Mouse (Mus musculus): Measurements from ENCODE around the gene Pet100. TPM values are rescaled to one million over a fixed set of nuclear protein-coding genes. Genes with fewer than 3 reads are reported as not detected.

The Pet100 gene
- total RNA-seq, 1 experiment = 97.6 TPM

DNA sequence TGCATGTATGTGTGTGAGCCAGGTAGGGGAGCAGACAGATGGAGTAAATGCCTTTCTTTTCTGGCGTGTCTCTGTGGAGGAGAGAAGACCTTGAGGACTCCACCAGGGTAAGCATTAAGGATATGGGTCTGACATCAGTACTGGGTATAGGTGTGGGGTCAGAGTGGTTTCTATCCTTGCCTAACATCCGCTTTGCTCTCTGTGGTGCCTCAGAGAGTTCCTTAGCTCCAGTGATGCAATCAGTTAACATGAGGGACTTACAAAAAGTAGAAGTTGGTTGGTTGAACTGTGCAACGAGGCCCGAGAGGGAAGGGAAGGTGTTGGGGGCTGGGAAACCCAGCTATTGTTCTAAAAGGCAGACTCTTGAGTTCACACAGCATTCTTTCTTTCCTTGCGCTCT is 43.1 kb downstream of the Pet100 start:
- TF ChIP-seq ZNF384 (IDR thresholded peaks at IDR 0.05; ENCODE audit: low read depth, low read length) = no peak
- TF ChIP-seq CHD2 (IDR thresholded peaks at IDR 0.05; ENCODE audit: low read depth, low read length) = no peak
- TF ChIP-seq MAFK (IDR thresholded peaks at IDR 0.05; ENCODE audit: insufficient read depth, low read depth, low read length) = no peak
- TF ChIP-seq HCFC1 (IDR thresholded peaks at IDR 0.05; ENCODE audit: borderline replicate concordance, insufficient read depth, low read length) = no peak
- no peak for TF ChIP-seq ZC3H11A (IDR thresholded peaks at IDR 0.05; ENCODE audit: borderline replicate concordance, low read depth, low read length)
- in situ Hi-C loops (cut with MboI; ENCODE audit: low sequenced_read_pairs in 2 of 2, unreplicated experiment in 2 of 2) = no loop called here

DNA sequence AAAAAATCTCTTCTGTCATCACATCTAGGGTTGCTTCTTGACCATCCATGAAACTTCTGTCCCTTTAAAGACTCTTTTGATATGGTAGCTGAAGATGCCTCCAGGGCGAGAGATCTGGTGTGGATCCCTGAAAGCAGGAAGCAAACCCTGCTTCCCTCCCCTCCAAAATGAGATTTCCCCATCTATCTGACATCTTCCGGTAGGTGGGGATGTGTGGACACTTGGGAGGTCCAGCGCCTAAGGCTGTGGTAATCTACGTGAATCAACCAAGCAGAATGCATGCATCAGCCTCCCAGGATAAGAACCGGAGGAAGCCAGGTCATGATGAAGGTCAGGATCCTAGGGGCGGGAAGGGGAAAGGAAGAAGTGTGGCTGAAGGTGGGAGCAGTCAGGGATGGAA is 44.2 kb downstream of the Pet100 start, which contains the start of gene Mcemp1:
Mcemp1 (plus strand) TSS at position 248 of the 400 bp plus-strand sequence.
- H3K4me3 ChIP-seq (ENCODE audit: insufficient read depth in 1 of 2, low read depth in 1 of 2, low read length in 2 of 2, poor library complexity in 1 of 2, severe bottlenecking in 1 of 2) = no peak within 1 kb of the TSS
- no peak for TF ChIP-seq CHD2 (IDR thresholded peaks at IDR 0.05; ENCODE audit: low read depth, low read length)
- no peak for TF ChIP-seq ZNF384 (IDR thresholded peaks at IDR 0.05; ENCODE audit: low read depth, low read length)
- TF ChIP-seq MAFK (IDR thresholded peaks at IDR 0.05; ENCODE audit: insufficient read depth, low read depth, low read length) = no peak
- no peak for TF ChIP-seq ZC3H11A (IDR thresholded peaks at IDR 0.05; ENCODE audit: borderline replicate concordance, low read depth, low read length)
- TF ChIP-seq HCFC1 (IDR thresholded peaks at IDR 0.05; ENCODE audit: borderline replicate concordance, insufficient read depth, low read length) = no peak
- H3K4me1 ChIP-seq (ENCODE audit: control insufficient read depth in 2 of 2, insufficient read depth in 2 of 2, low read length in 2 of 2, poor library complexity in 1 of 2) = peaks cover under 1 to 4% of the 10 kb centered on the region in 2 experiments; a peak in 1 of 4 replicates
- no peaks in the 10 kb centered on the region for H3K9me3 ChIP-seq (ENCODE audit: control insufficient read depth, insufficient read depth, low read depth, low read length)
- in situ Hi-C loops (cut with MboI; ENCODE audit: low sequenced_read_pairs in 2 of 2, unreplicated experiment in 2 of 2) = no loop called here
- no peak within 1 kb of the TSS for H3K9ac ChIP-seq (ENCODE audit: insufficient read depth, low read depth, low read length, poor library complexity, severe bottlenecking)
- H3K36me3 ChIP-seq (ENCODE audit: control insufficient read depth, insufficient read depth, low read length, poor library complexity, severe bottlenecking) = no peaks in the 10 kb centered on the region
- no peak within 1 kb of the TSS for H3K27ac ChIP-seq (ENCODE audit: insufficient read depth, low read depth, low read length, poor library complexity, severe bottlenecking)
- DNase-seq (ENCODE audit: low read depth, low spot score) = no peak

More for the DNA sequence above, 43.1 kb downstream of the Pet100 start:
- Histone ChIP-seq H3K9ac (ENCODE audit: insufficient read depth, low read depth, low read length, poor library complexity, severe bottlenecking) (no peak overlapping the region), H3K36me3 (ENCODE audit: control insufficient read depth, insufficient read depth, low read length, poor library complexity, severe bottlenecking) (no peaks in the 10 kb centered on the region), H3K4me3 (ENCODE audit: insufficient read depth in 1 of 2, low read depth in 1 of 2, low read length in 2 of 2, poor library complexity in 1 of 2, severe bottlenecking in 1 of 2) (no peak overlapping the region), H3K9me3 (ENCODE audit: control insufficient read depth, insufficient read depth, low read depth, low read length) (no peaks in the 10 kb centered on the region), H3K4me1 (ENCODE audit: control insufficient read depth in 2 of 2, insufficient read depth in 2 of 2, low read length in 2 of 2, poor library complexity in 1 of 2) (peaks cover 0 to 4% of the 10 kb centered on the region in 2 experiments; a peak in 1 of 4 replicates), H3K27ac (ENCODE audit: insufficient read depth, low read depth, low read length, poor library complexity, severe bottlenecking) (no peak overlapping the region)
- DNase-seq (ENCODE audit: low read depth, low spot score) = no peak

DNA sequence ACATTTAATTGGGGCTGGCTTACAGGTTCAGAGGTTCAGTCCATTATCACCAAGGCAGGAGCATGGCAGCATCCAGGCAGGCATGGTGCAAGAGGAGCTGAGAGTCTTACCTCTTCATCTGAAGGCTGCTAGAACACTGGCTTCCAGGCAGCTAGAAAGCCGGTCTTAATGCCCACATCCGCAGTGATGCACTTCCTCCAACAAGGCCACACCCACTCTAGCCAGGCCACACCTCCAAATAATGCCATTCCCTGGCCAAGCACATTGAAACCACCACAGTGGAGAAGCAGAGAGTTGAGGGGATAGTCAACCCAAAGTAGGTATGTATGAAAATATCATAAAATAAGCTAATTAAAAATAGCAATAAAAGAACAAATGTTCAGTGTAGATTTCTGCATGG is 49.0 kb downstream of the Pet100 start:
- no peak overlapping the region for H3K9ac ChIP-seq (ENCODE audit: insufficient read depth, low read depth, low read length, poor library complexity, severe bottlenecking)
- peaks cover 3 to 4% of the 10 kb centered on the region in 2 experiments; a peak in 1 of 4 replicates for H3K4me1 ChIP-seq (ENCODE audit: control insufficient read depth in 2 of 2, insufficient read depth in 2 of 2, low read length in 2 of 2, poor library complexity in 1 of 2)
- no peaks in the 10 kb centered on the region for H3K9me3 ChIP-seq (ENCODE audit: control insufficient read depth, insufficient read depth, low read depth, low read length)
- in situ Hi-C loops (cut with MboI; ENCODE audit: low sequenced_read_pairs in 2 of 2, unreplicated experiment in 2 of 2) = loop anchor here in 1 of 2 experiments (10.0 kb wide), 1 partner anchor 386 kb away; no protein-coding TSS in a partner anchor
- no peak overlapping the region for H3K27ac ChIP-seq (ENCODE audit: insufficient read depth, low read depth, low read length, poor library complexity, severe bottlenecking)
- H3K4me3 ChIP-seq (ENCODE audit: insufficient read depth in 1 of 2, low read depth in 1 of 2, low read length in 2 of 2, poor library complexity in 1 of 2, severe bottlenecking in 1 of 2) = no peak overlapping the region
- no peaks in the 10 kb centered on the region for H3K36me3 ChIP-seq (ENCODE audit: control insufficient read depth, insufficient read depth, low read length, poor library complexity, severe bottlenecking)
- TF ChIP-seq MAFK (IDR thresholded peaks at IDR 0.05; ENCODE audit: insufficient read depth, low read depth, low read length) = no peak
- TF ChIP-seq HCFC1 (IDR thresholded peaks at IDR 0.05; ENCODE audit: borderline replicate concordance, insufficient read depth, low read length) = no peak
- TF ChIP-seq ZNF384 (IDR thresholded peaks at IDR 0.05; ENCODE audit: low read depth, low read length) = no peak
- DNase-seq (ENCODE audit: low read depth, low spot score) = no peak

DNA sequence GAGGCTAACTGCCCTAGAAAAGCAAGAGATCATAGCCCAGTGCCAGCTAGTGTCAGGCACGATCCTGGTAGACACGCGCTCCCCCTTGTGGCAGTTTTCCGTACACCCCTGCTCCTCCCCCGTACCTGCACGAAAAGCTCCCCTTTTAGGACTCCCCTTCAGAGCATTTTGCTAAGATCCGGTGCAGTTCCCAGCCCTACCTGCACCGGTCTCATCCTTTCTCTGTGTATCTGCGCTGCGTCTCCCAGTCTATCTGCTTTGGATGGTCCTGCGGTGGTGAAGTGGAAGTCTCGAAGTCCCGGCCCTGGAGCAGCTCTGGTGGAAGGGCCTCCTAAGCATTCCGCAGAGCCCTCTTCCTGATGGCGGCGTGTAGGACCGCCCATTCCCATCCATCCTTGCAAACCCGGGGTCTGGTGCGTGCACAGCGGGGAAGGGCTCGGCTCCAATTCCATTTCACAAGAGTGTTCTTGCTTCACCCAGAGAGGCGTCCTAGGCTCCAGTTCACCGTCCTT is 50.7 kb downstream of the Pet100 start, which contains the start of gene Fcor:
Fcor (minus strand) TSS at position 383 of the 512 bp plus-strand sequence.
- H3K9ac ChIP-seq (ENCODE audit: insufficient read depth, low read depth, low read length, poor library complexity, severe bottlenecking) = peak within 1 kb of the TSS; percentile 54; the same call in 1 of the 2 replicates
- H3K36me3 ChIP-seq (ENCODE audit: control insufficient read depth, insufficient read depth, low read length, poor library complexity, severe bottlenecking) = no peaks in the 10 kb centered on the region
- no peaks in the 10 kb centered on the region for H3K9me3 ChIP-seq (ENCODE audit: control insufficient read depth, insufficient read depth, low read depth, low read length)
- H3K4me3 ChIP-seq (ENCODE audit: insufficient read depth in 1 of 2, low read depth in 1 of 2, low read length in 2 of 2, poor library complexity in 1 of 2, severe bottlenecking in 1 of 2) = peak within 1 kb of the TSS; percentile 72 to 80
- in situ Hi-C loops (cut with MboI; ENCODE audit: low sequenced_read_pairs in 2 of 2, unreplicated experiment in 2 of 2) = loop anchor here in 1 of 2 experiments (10.0 kb wide), 1 partner anchor 387 kb away; no protein-coding TSS in a partner anchor
- H3K27ac ChIP-seq (ENCODE audit: insufficient read depth, low read depth, low read length, poor library complexity, severe bottlenecking) = peak within 1 kb of the TSS; percentile 38; the same call in 1 of the 2 replicates
- TF ChIP-seq HCFC1 (IDR thresholded peaks at IDR 0.05; ENCODE audit: borderline replicate concordance, insufficient read depth, low read length) = peak; percentile 61; the same call in 1 of the 2 replicates
- no peak for TF ChIP-seq CHD2 (IDR thresholded peaks at IDR 0.05; ENCODE audit: low read depth, low read length)
- no peak for TF ChIP-seq ZNF384 (IDR thresholded peaks at IDR 0.05; ENCODE audit: low read depth, low read length)
- peak; percentile 17; the same call in 1 of the 2 replicates for TF ChIP-seq ZC3H11A (IDR thresholded peaks at IDR 0.05; ENCODE audit: borderline replicate concordance, low read depth, low read length)
- peaks cover 0 to 6% of the 10 kb centered on the region in 2 experiments; a peak in 2 of 4 replicates for H3K4me1 ChIP-seq (ENCODE audit: control insufficient read depth in 2 of 2, insufficient read depth in 2 of 2, low read length in 2 of 2, poor library complexity in 1 of 2)
- peak; percentile 79 for DNase-seq (ENCODE audit: low read depth, low spot score)

Data from ES-E14 (cell line).